Mouse (Mus musculus) heart, adult 2 months (tissue): Measurements from ENCODE around the gene Gphn. TPM values are rescaled to one million over a fixed set of nuclear protein-coding genes. Genes with fewer than 3 reads are reported as not detected.

ENCODE experiments used
- DNase-seq, 2 experiments: peaks; one replicate each; pipeline ENCODE4 v3.0.0; 2021
- H3K27ac ChIP-seq: fragments of 200-600 bp; 2 replicates; pipeline ENCODE4 v1.8.1; 2022
- H3K27me3 ChIP-seq: fragments of 200-500 bp; 2 replicates; pipeline ENCODE4 v1.6.1; 2012; ENCODE audit warnings: mild to moderate bottlenecking, low read length, inconsistent platforms, mixed read lengths; ENCODE audit not compliant: control insufficient read depth, insufficient read depth
- H3K36me3 ChIP-seq: fragments of 200-500 bp; 2 replicates; pipeline ENCODE4 v1.6.1; 2012; ENCODE audit warnings: low read length, inconsistent platforms; ENCODE audit not compliant: control insufficient read depth, insufficient read depth
- H3K4me1 ChIP-seq: fragments of 200-500 bp; 2 replicates; pipeline ENCODE4 v1.6.1; 2011; ENCODE audit warnings: low read length; ENCODE audit not compliant: control insufficient read depth, insufficient read depth
- H3K4me3 ChIP-seq: fragments of 200-600 bp; 2 replicates; pipeline ENCODE4 v1.8.1; 2022
- H3K79me2 ChIP-seq: fragments of 200-500 bp; replicated peaks from 2 replicates; pipeline ENCODE4 v1.6.1; 2012; ENCODE audit warnings: mild to moderate bottlenecking, inconsistent platforms, low read length, moderate library complexity, mixed read lengths; ENCODE audit not compliant: control insufficient read depth, insufficient read depth
- H3K9ac ChIP-seq: fragments of 200-500 bp; 2 replicates; pipeline ENCODE4 v1.6.1; 2012; ENCODE audit warnings: low read depth, mild to moderate bottlenecking, control low read depth, inconsistent platforms, low read length, mixed read lengths
- CTCF ChIP-seq: fragments of 200-600 bp; IDR thresholded peaks from 2 replicates; pipeline ENCODE4 v1.8.1; 2022; ENCODE audit warnings: antibody characterized with exemption, mild to moderate bottlenecking, moderate library complexity
- EP300 ChIP-seq: fragments of 200-500 bp; IDR thresholded peaks from 2 replicates; pipeline ENCODE4 v1.6.1; 2011; ENCODE audit warnings: low read depth, low read length, control low read depth; ENCODE audit not compliant: insufficient read depth
- POLR2A ChIP-seq: fragments of 200-500 bp; IDR thresholded peaks from 2 replicates; pipeline ENCODE4 v1.6.1; 2011; ENCODE audit warnings: mild to moderate bottlenecking, low read depth, low read length, control low read depth; ENCODE audit not compliant: insufficient read depth
- WGBS: fragments of 180-500 bp; shearing (Covaris S2); methylation state at CpG from one replicate; pipeline ENCODE4 v1.1.7; 2018; 5-methylcytosine and 5-hydroxymethylcytosine counted together
- intact Hi-C: fragments of 180-260 bp; cut with DNase I; formaldehyde crosslinking; loops from one replicate; pipeline ENCODE4 v1.15.1; 2025
- polyA plus RNA-seq: library from polyadenylated mRNA; depleted of rRNA; stranded (reverse); fragments of >200 nt; gene quantifications from 2 replicates; pipeline ENCODE4 v1.2.3, GENCODE M21; 2012
- total RNA-seq, 2 experiments: library from RNA; stranded (reverse); gene quantifications; 2 replicates each; pipeline ENCODE4 v1.2.3; 2021

Gene Gphn
- total and polyA plus RNA-seq, 3 experiments: 12.2 to 23.5 (median 21.4) TPM

DNA sequence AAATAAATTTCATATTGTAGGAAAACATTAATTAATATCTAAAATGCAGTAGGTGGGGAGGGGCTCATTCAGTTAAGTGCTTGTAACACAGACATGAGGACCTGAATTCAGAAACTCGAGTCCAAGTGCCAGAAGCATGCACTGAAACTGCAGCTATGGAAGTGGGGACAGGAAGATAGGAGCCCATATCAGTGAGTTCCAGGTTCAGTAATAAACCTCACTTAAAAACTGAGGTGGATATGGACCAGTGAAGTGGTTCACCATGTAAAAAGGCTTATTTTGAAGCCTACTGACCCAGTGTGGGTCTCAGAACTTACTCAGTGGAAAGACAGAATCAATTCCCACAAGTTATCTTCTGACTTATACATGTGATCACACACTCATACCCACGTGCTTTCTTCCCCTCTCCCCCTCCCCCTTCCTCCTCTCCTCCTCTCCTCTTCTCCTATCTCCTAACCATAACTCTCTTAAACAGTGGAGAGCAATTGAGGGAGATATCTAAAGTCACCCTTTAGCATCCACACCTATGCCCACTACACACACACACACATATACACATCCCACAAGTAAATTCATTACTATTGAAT, 433.6 kb downstream of the Gphn start:
- intact Hi-C loops: no loop called here

DNA sequence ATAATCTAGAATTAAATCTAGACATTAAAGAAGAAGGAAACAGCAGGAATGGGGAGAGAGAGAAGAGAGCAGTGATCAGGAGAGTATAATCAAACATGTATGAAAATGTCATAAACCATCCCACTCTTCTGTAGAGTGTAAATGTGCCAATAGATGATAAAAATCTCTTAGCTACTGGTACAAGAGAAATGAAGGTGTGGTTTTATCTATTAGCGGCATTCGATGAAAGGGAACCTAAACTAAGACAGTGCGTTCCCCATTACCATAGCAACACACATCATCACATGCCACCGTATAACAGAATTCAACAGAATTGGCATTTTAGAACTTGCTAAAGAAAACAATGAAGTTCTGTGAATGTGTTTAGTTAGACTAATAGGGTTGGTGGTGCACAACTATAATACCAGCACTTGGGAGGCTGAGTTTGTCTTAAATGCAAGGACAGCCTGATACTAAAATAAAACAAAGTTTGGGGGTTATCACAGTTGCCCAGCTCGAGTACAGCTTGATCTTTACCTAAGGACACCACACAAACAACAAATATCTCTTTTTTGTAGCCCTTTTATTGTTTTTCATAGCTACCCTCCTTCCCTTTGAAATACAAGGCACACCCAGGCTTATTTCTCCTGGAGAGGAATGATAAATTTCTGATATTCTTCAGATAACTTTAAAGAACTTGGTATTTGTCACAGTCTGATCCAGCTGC, 452.1 kb downstream of the Gphn start:
- Histone ChIP-seq H3K36me3 (no peaks in the 10 kb centered on the region), H3K9ac (no peak overlapping the region), H3K79me2 (no peaks in the 10 kb centered on the region), H3K27me3 (no peaks in the 10 kb centered on the region), H3K27ac (no peak overlapping the region), H3K4me1 (no peaks in the 10 kb centered on the region), H3K4me3 (no peak overlapping the region)
- WGBS: 86% methylated on average over 5 of the region's 5 CpGs
- DNase-seq: no peak
- intact Hi-C loops: no loop called here
- TF ChIP-seq EP300 (no peak), POLR2A (no peak), CTCF (no peak)

More for the DNA sequence above, 433.6 kb downstream of the Gphn start:
- Histone ChIP-seq H3K36me3 (no peaks in the 10 kb centered on the region), H3K27me3 (no peaks in the 10 kb centered on the region), H3K9ac (no peak overlapping the region), H3K4me1 (no peaks in the 10 kb centered on the region), H3K79me2 (no peaks in the 10 kb centered on the region), H3K4me3 (no peak overlapping the region), H3K27ac (no peak overlapping the region)
- no peak for DNase-seq
- TF ChIP-seq POLR2A (no peak), CTCF (no peak), EP300 (no peak)
- 37% methylated on average over 2 of the region's 2 CpGs for WGBS

DNA sequence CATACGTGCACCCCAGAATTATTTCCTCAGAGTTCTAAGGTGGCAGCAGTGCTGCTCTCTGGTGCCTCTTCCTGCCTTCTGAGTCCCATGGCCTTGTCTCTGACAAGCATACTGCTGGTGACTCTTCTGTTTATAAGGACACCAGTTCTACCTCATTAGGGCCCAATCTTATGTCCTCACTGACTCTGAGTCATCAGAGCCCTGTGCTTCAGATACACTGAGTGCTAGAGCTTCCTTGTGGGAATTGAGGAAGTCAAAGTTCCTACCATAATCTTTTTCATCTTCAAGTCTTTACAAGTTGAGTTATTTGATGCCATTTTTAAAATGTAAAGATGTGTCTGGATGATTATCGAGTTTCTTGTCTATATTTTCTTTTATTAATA, 452.6 kb downstream of the Gphn start:
- WGBS: 92% methylated on average over 2 of the region's 2 CpGs
- intact Hi-C loops: no loop called here

DNA sequence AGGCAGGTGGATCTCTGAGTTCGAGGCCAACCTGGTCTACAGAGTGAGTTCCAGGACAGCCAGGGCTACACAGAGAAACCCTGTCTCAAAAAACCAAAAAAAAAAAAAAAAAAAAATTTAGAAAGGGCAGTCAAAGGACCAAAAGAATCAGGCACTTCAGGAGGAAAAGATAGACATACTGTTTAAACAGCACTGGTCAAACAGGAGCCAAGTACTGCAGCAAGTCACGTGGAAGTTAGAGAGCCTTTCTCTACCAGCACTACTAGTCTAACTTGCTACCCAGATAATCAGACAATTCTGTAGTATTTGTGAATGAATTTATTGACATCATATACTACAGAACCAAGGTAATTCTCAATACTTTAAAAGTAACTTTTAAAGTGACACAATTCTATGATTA, 454.9 kb downstream of the Gphn start:
- TF ChIP-seq CTCF: no peak
- TF ChIP-seq EP300: no peak
- no peak for TF ChIP-seq POLR2A

More for the DNA sequence above, 452.6 kb downstream of the Gphn start:
- Histone ChIP-seq H3K9ac (no peak overlapping the region), H3K36me3 (no peaks in the 10 kb centered on the region), H3K27ac (no peak overlapping the region), H3K27me3 (no peaks in the 10 kb centered on the region), H3K4me3 (no peak overlapping the region), H3K79me2 (no peaks in the 10 kb centered on the region), H3K4me1 (no peaks in the 10 kb centered on the region)
- TF ChIP-seq POLR2A (no peak), EP300 (no peak), CTCF (no peak)
- DNase-seq: no peak

DNA sequence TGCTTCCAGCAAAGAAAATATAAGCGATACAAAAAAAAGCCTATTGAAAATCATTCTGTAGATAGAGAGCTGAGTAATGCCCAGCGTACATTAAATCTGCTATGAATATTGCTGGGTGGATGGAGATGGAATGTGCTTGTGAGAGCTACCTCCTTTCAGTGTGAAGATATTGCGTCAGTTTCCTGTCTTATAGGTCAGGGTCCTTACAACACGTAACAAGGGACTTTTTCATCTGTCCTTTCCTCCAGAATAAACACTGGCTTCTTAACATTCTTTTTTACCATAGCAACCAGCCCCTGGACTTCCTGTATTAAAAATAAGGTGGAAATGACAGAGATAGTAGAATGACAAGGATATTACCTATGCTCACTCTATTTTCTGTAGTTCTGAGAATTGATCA, 456.1 kb downstream of the Gphn start:
- intact Hi-C loops: no loop called here
- WGBS: 64% methylated on average over 4 of the region's 4 CpGs
- Histone ChIP-seq H3K36me3 (no peaks in the 10 kb centered on the region), H3K9ac (no peak overlapping the region), H3K27me3 (no peaks in the 10 kb centered on the region), H3K4me1 (no peaks in the 10 kb centered on the region), H3K27ac (no peak overlapping the region), H3K79me2 (no peaks in the 10 kb centered on the region), H3K4me3 (no peak overlapping the region)
- no peak for DNase-seq
- TF ChIP-seq POLR2A: no peak
- TF ChIP-seq CTCF: no peak
- TF ChIP-seq EP300: no peak

More for the DNA sequence above, 454.9 kb downstream of the Gphn start:
- DNase-seq: no peak
- Histone ChIP-seq H3K36me3 (no peaks in the 10 kb centered on the region), H3K9ac (no peak overlapping the region), H3K27me3 (no peaks in the 10 kb centered on the region), H3K79me2 (no peaks in the 10 kb centered on the region), H3K4me3 (no peak overlapping the region), H3K4me1 (no peaks in the 10 kb centered on the region), H3K27ac (no peak overlapping the region)
- intact Hi-C loops: no loop called here
- WGBS: 92% methylated on average over 2 of the region's 2 CpGs

DNA sequence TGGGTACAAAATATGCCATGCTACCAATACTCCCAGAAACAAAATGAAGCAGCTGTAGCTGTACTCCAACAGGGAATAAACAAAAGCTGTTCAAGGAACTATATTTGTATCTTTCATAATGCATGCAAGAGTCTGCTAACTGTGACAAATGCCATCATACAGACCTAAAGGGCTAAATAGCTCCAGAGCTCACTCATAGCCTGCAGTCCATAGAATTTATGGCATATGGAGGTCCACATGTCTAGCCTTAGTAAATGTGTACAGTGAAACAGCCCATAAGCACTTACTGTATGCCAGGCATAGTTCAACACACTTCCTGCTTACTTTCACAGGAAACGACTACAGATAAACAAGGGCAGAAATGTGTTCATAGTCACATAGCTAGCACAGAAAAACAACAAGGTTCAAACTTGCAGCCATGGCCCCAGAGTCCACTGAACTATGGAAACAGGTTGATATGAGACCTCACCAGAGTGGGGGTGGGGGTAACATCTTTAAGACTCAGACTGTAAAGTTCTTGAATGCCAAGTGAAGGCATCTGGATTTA, 459.6 kb downstream of the Gphn start:
- intact Hi-C loops: no loop called here
- DNase-seq: no peak
- Histone ChIP-seq H3K4me1 (no peaks in the 10 kb centered on the region), H3K36me3 (no peaks in the 10 kb centered on the region), H3K79me2 (no peaks in the 10 kb centered on the region), H3K9ac (no peak overlapping the region), H3K27ac (no peak overlapping the region), H3K4me3 (no peak overlapping the region), H3K27me3 (no peaks in the 10 kb centered on the region)
- TF ChIP-seq EP300 (no peak), CTCF (no peak), POLR2A (no peak)
- 39% methylated on average over 1 of the region's 1 CpGs for WGBS
